Mouse (Mus musculus) kidney, adult 2 months (tissue): Measurements from ENCODE around the gene C9. TPM values are rescaled to one million over a fixed set of nuclear protein-coding genes. Genes with fewer than 3 reads are reported as not detected.

Experiments used
- DNase-seq: peaks from one replicate; pipeline ENCODE4 v3.0.0; 2021
- H3K27ac ChIP-seq: fragments of 200-500 bp; 2 replicates; pipeline ENCODE4 v1.5.1; 2012; ENCODE audit warnings: low read depth, low read length, control low read depth, inconsistent platforms; ENCODE audit not compliant: insufficient read depth
- H3K27me3 ChIP-seq: fragments of 200-500 bp; replicated peaks from 2 replicates; pipeline ENCODE4 v1.6.1; 2012; ENCODE audit warnings: mild to moderate bottlenecking, moderate library complexity, low read length, inconsistent platforms; ENCODE audit not compliant: control insufficient read depth, insufficient read depth
- H3K36me3 ChIP-seq: fragments of 200-500 bp; 2 replicates; pipeline ENCODE4 v1.6.1; 2012; ENCODE audit warnings: mild to moderate bottlenecking, moderate library complexity, low read length, inconsistent platforms; ENCODE audit not compliant: control insufficient read depth, insufficient read depth
- H3K4me1 ChIP-seq: fragments of 200-500 bp; 2 replicates; pipeline ENCODE4 v1.6.1; 2011; ENCODE audit warnings: low read length; ENCODE audit not compliant: control insufficient read depth, insufficient read depth
- H3K4me3 ChIP-seq: fragments of 200-500 bp; 2 replicates; pipeline ENCODE4 v1.5.1; 2011; ENCODE audit warnings: mild to moderate bottlenecking, low read depth, low read length, control low read depth; ENCODE audit not compliant: insufficient read depth
- CTCF ChIP-seq: fragments of 200-500 bp; conservative IDR thresholded peaks from 2 replicates; pipeline ENCODE4 v1.5.1; 2011; ENCODE audit warnings: low read depth, mild to moderate bottlenecking, control low read depth, low read length, moderate library complexity, mixed read lengths; ENCODE audit not compliant: insufficient read depth, insufficient read length
- POLR2A ChIP-seq: fragments of 200-500 bp; IDR thresholded peaks from one replicate; pipeline ENCODE4 v1.6.1; 2011; ENCODE audit warnings: low read depth, low read length, control low read depth
- WGBS: fragments of 180-500 bp; shearing (Covaris S2); methylation state at CpG from one replicate; pipeline ENCODE4 v1.1.7; 2018; 5-methylcytosine and 5-hydroxymethylcytosine counted together
- polyA plus RNA-seq: library from polyadenylated mRNA; depleted of rRNA; stranded (reverse); fragments of >200 nt; gene quantifications from 2 replicates; pipeline ENCODE4 v1.2.3, GENCODE M21; 2012

C9 gene
- polyA plus RNA-seq, 1 experiment, result not detected

- H3K4me3 ChIP-seq, result no peak overlapping the region
- H3K27ac ChIP-seq, result no peak overlapping the region
- TF ChIP-seq CTCF, result no peak
- TF ChIP-seq POLR2A, result no peak
- no peak for DNase-seq
- WGBS, result 69% methylated on average over 8 of the region's 8 CpGs
- H3K36me3 ChIP-seq, result no peaks in the 10 kb centered on the region; the same call in 1 of the 2 replicates
- H3K4me1 ChIP-seq, result peaks cover 30% of the 10 kb centered on the region
- H3K27me3 ChIP-seq, result no peaks in the 10 kb centered on the region
These were observed 36.1 kb upstream of the C9 start for GRCm38 (mm10) chr15:6409031-6409430.

DNA sequence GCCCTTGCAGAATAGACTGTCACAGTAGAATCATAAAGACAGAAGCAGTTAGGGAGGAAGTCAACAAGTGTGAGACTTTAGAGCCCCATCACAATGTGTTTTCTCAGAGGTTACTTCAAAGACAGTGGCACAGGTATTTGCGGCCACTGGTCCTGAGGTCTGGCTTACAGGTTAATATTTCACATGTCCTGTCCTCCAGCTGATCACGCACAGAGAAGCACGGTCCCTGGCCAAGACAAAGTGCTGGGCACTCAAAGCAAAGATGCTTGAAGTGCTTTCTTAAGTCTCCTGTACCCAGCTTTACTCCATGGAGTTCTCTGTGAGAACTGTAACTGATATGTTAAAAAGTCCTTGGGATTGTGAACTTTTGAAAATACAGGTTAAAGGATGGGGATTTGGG, 35.0 kb upstream of the C9 start:
- Histone ChIP-seq H3K4me1 (peaks cover 32% of the 10 kb centered on the region), H3K36me3 (no peaks in the 10 kb centered on the region; the same call in 1 of the 2 replicates), H3K4me3 (no peak overlapping the region), H3K27ac (no peak overlapping the region), H3K27me3 (no peaks in the 10 kb centered on the region)
- WGBS, result 53% methylated on average over 3 of the region's 3 CpGs
- peak; percentile 76 for DNase-seq
- TF ChIP-seq POLR2A (no peak), CTCF (no peak)

GRCm38 (mm10) chr15:6411334-6411733, 33.8 kb upstream of the C9 start:
- Histone ChIP-seq H3K36me3 (no peaks in the 10 kb centered on the region; the same call in 1 of the 2 replicates), H3K27me3 (no peaks in the 10 kb centered on the region), H3K27ac (no peak overlapping the region), H3K4me1 (peaks cover 31% of the 10 kb centered on the region), H3K4me3 (no peak overlapping the region)
- DNase-seq, result no peak
- 52% methylated on average over 6 of the region's 6 CpGs for WGBS
- no peak for TF ChIP-seq CTCF
- TF ChIP-seq POLR2A, result no peak

DNA sequence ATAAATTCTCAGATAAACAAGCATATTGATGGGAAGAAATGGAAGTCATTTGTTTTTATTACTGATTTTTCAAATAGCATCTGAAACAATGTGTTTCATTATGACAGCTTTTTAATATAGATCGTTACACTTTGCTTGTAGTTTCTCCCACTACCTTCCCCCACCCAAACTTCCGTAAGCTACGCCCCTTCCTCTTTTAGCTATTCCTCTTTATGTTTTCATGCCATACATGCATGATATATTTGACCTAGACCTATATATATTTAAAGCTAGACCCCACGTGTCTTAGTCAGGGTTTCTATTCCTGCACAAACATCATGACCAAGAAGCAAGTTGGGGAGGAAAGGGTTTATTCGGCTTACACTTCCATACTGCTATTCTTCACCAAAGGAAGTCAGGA, 29.8 kb upstream of the C9 start:
- Histone ChIP-seq H3K36me3 (peaks cover 11% of the 10 kb centered on the region), H3K4me1 (peaks cover 7% of the 10 kb centered on the region; the same call in 1 of the 2 replicates), H3K4me3 (no peak overlapping the region), H3K27me3 (no peaks in the 10 kb centered on the region), H3K27ac (no peak overlapping the region)
- TF ChIP-seq POLR2A, result no peak
- no peak for TF ChIP-seq CTCF
- WGBS, result 75% methylated on average over 5 of the region's 5 CpGs
- DNase-seq, result no peak

GRCm38 (mm10) chr15:6431777-6432176, 13.3 kb upstream of the C9 start:
- DNase-seq, result no peak
- WGBS, result 86% methylated on average over 7 of the region's 7 CpGs

GRCm38 (mm10) chr15:6432411-6432810, 12.7 kb upstream of the C9 start:
- Histone ChIP-seq H3K4me1 (no peaks in the 10 kb centered on the region), H3K27ac (no peak overlapping the region), H3K36me3 (peaks cover 19% of the 10 kb centered on the region), H3K27me3 (no peaks in the 10 kb centered on the region), H3K4me3 (no peak overlapping the region)
- whole genome bisulfite sequencing, result 78% methylated on average over 7 of the region's 7 CpGs
- DNase-seq, result peak; percentile 48
- TF ChIP-seq POLR2A (no peak), CTCF (no peak)

More at GRCm38 (mm10) chr15:6431777-6432176, 13.3 kb upstream of the C9 start:
- H3K4me1 ChIP-seq, result no peaks in the 10 kb centered on the region
- no peaks in the 10 kb centered on the region for H3K27me3 ChIP-seq
- H3K36me3 ChIP-seq, result peaks cover 17% of the 10 kb centered on the region
- H3K27ac ChIP-seq, result no peak overlapping the region
- H3K4me3 ChIP-seq, result no peak overlapping the region
- TF ChIP-seq CTCF (no peak), POLR2A (no peak)

DNA sequence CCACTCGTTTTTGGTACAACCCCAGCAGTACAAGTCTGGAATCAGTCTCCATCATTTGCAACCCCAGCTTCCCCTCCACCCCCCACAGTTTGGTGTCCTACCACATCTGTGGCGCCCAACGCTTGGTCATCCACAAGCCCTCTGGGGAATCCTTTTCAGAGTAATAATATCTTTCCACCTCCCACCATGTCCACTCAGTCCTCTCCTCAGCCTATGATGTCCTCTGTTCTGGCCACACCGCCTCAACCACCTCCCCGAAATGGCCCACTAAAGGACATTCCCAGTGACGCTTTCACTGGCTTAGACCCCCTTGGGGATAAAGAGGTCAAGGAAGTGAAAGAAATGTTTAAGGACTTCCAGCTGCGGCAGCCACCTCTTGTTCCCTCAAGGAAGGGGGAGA, 9.8 kb upstream of the C9 start:
- Histone ChIP-seq H3K4me3 (no peak overlapping the region), H3K27ac (no peak overlapping the region), H3K36me3 (peaks cover 17% of the 10 kb centered on the region), H3K4me1 (no peaks in the 10 kb centered on the region), H3K27me3 (no peaks in the 10 kb centered on the region)
- DNase-seq, result no peak
- WGBS, result 86% methylated on average over 7 of the region's 7 CpGs
- TF ChIP-seq POLR2A, result no peak

- Histone ChIP-seq H3K27ac (no peak overlapping the region), H3K4me1 (no peaks in the 10 kb centered on the region), H3K4me3 (no peak overlapping the region), H3K27me3 (no peaks in the 10 kb centered on the region), H3K36me3 (peaks cover 17% of the 10 kb centered on the region)
- peak; percentile 72 for DNase-seq
- 33% methylated on average over 2 of the region's 2 CpGs for WGBS
- peak; percentile 77 for TF ChIP-seq CTCF
- TF ChIP-seq POLR2A, result no peak
These were observed 9.4 kb upstream of the C9 start for GRCm38 (mm10) chr15:6435773-6436172.
